Mouse (Mus musculus) neural tube, embryonic 14.5 days (tissue): ENCODE data around the gene Cnr2. TPM values are rescaled to one million over a fixed set of nuclear protein-coding genes. Genes with fewer than 3 reads are reported as not detected.

Source experiments
- ATAC-seq: fragments of 200-750 bp; cut with Nextera tagmentation; 2 replicates; pipeline ENCODE4 v1.8.0; 2017; ENCODE audit warnings: low read depth, mild to moderate bottlenecking, moderate TSS enrichment, moderate library complexity
- H3K27ac ChIP-seq: fragments of 300-500 bp; sonication (generic); 2 replicates; pipeline ENCODE4 v1.5.1; 2014; ENCODE audit warnings: low read depth, mild to moderate bottlenecking, control low read depth, low read length, moderate library complexity, mixed read lengths
- H3K27me3 ChIP-seq: fragments of 300-500 bp; sonication (generic); 2 replicates; pipeline ENCODE4 v1.6.1; 2014; ENCODE audit warnings: low read length; ENCODE audit not compliant: control insufficient read depth, insufficient read depth
- H3K36me3 ChIP-seq: fragments of 300-500 bp; sonication (generic); 2 replicates; pipeline ENCODE4 v1.6.1; 2014; ENCODE audit warnings: low read length, mixed read lengths; ENCODE audit not compliant: control insufficient read depth, insufficient read depth
- H3K4me1 ChIP-seq: fragments of 300-500 bp; sonication (generic); 2 replicates; pipeline ENCODE4 v1.6.1; 2014; ENCODE audit warnings: low read length; ENCODE audit not compliant: control insufficient read depth, insufficient read depth
- H3K4me2 ChIP-seq: fragments of 300-500 bp; sonication (generic); 2 replicates; pipeline ENCODE4 v1.6.1; 2014; ENCODE audit warnings: mild to moderate bottlenecking, low read depth, low read length, control low read depth
- H3K4me3 ChIP-seq: fragments of 300-500 bp; sonication (generic); 2 replicates; pipeline ENCODE4 v1.5.1; 2014; ENCODE audit warnings: low read depth, low read length, control low read depth, mixed read lengths
- H3K9ac ChIP-seq: fragments of 300-500 bp; sonication (generic); replicated peaks from 2 replicates; pipeline ENCODE4 v1.6.1; 2014; ENCODE audit warnings: low read depth, mild to moderate bottlenecking, control low read depth, low read length, mixed read lengths
- H3K9me3 ChIP-seq: fragments of 300-500 bp; sonication (generic); 2 replicates; pipeline ENCODE4 v1.6.1; 2016; ENCODE audit warnings: low read length; ENCODE audit not compliant: control insufficient read depth
- WGBS: fragments of 180-500 bp; shearing (Covaris S2); extraction: QIAGEN DNeasy Blood & Tissue Kit; methylation state at CpG from one replicate; pipeline ENCODE4 v1.1.7; 2014; 5-methylcytosine and 5-hydroxymethylcytosine counted together
- polyA plus RNA-seq: library from polyadenylated mRNA; unstranded; fragments of >200 nt; fragmentation: Nextera tagmentation; extraction: Ambion mirVana; gene quantifications from 2 replicates; pipeline ENCODE4 v1.2.1, GENCODE M21; 2014

Gene Cnr2
- polyA plus RNA-seq, 1 experiment from 2014 or later, result 0.15 TPM

DNA sequence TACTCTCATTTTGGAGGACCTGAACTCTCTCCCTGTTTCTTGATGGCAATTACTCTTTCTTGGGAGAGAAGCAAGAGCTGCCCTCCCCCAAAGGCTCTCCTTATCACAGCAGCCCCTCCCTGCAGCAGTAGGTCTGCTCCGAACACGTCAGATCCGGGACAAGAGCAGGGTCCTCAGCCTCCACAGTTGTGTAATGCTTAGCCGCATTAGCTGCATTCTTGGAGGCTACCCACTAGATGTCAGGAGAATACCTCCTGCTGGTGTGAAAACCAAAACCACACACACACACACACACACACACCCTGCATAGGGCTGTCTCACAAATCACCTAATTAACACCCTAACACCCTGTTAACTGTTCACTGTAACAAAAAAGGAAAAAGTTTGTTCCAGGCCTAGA, 2.3 kb upstream of the Cnr2 start:
- H3K4me1 ChIP-seq, result no peaks in the 10 kb centered on the region
- 71% methylated on average over 4 of the region's 4 CpGs for WGBS
- H3K4me3 ChIP-seq, result no peak overlapping the region
- H3K27me3 ChIP-seq, result no peaks in the 10 kb centered on the region
- H3K27ac ChIP-seq, result no peak overlapping the region
- no peaks in the 10 kb centered on the region for H3K36me3 ChIP-seq
- no peak overlapping the region for H3K4me2 ChIP-seq
- ATAC-seq, result no peak
- no peak overlapping the region for H3K9ac ChIP-seq
- no peaks in the 10 kb centered on the region for H3K9me3 ChIP-seq

GRCm38 (mm10) chr4:135896157-135896556, 963 bp downstream of the Cnr2 start:
- 78% methylated on average over 6 of the region's 6 CpGs for WGBS
- H3K9ac ChIP-seq, result no peak overlapping the region

GRCm38 (mm10) chr4:135898380-135899049, 3.3 kb downstream of the Cnr2 start:
- H3K4me3 ChIP-seq, result no peak overlapping the region
- H3K9ac ChIP-seq, result no peak overlapping the region
- no peaks in the 10 kb centered on the region for H3K4me1 ChIP-seq
- H3K4me2 ChIP-seq, result no peak overlapping the region
- WGBS, result 88% methylated on average over 8 of the region's 9 CpGs
- ATAC-seq, result no peak
- H3K27me3 ChIP-seq, result no peaks in the 10 kb centered on the region
- H3K36me3 ChIP-seq, result no peaks in the 10 kb centered on the region
- no peak overlapping the region for H3K27ac ChIP-seq
- H3K9me3 ChIP-seq, result no peaks in the 10 kb centered on the region

More at GRCm38 (mm10) chr4:135896157-135896556, 963 bp downstream of the Cnr2 start:
- no peaks in the 10 kb centered on the region for H3K4me1 ChIP-seq
- H3K27me3 ChIP-seq, result no peaks in the 10 kb centered on the region
- H3K36me3 ChIP-seq, result no peaks in the 10 kb centered on the region
- H3K4me3 ChIP-seq, result no peak overlapping the region
- H3K9me3 ChIP-seq, result no peaks in the 10 kb centered on the region
- H3K27ac ChIP-seq, result no peak overlapping the region
- ATAC-seq, result no peak
- H3K4me2 ChIP-seq, result no peak overlapping the region

GRCm38 (mm10) chr4:135899050-135899448, 3.9 kb downstream of the Cnr2 start:
- no peaks in the 10 kb centered on the region for H3K27me3 ChIP-seq
- no peaks in the 10 kb centered on the region for H3K4me1 ChIP-seq
- H3K4me2 ChIP-seq, result no peak overlapping the region
- H3K27ac ChIP-seq, result no peak overlapping the region
- ATAC-seq, result no peak
- H3K4me3 ChIP-seq, result no peak overlapping the region
- H3K9ac ChIP-seq, result no peak overlapping the region
- H3K9me3 ChIP-seq, result no peaks in the 10 kb centered on the region
- H3K36me3 ChIP-seq, result no peaks in the 10 kb centered on the region
- WGBS, result 90% methylated on average over 7 of the region's 7 CpGs

DNA sequence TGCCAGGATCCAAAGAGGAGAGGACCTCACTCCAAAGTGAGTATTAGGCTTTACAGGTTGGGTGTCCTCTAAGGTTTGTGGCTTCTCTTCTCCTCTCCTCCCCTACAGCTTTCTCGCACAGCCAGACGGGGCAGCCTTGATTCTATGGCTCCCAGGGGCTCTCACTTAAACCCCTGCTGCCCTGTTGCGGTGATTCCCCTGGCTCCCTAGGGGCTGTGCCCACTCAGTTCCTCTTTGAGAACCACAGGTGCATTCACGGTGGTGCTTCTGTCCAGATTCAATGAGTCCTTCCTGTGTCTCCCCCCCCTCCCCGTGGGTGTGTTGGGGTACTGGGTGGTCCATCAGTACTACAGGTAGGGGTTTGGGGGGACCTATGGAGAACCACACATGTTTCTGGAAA, 4.8 kb downstream of the Cnr2 start:
- H3K4me2 ChIP-seq, result no peak overlapping the region
- no peak for ATAC-seq
- H3K9ac ChIP-seq, result no peak overlapping the region
- no peaks in the 10 kb centered on the region for H3K4me1 ChIP-seq
- H3K9me3 ChIP-seq, result no peaks in the 10 kb centered on the region
- no peaks in the 10 kb centered on the region for H3K27me3 ChIP-seq
- no peaks in the 10 kb centered on the region for H3K36me3 ChIP-seq
- WGBS, result 78% methylated on average over 5 of the region's 5 CpGs
- H3K4me3 ChIP-seq, result no peak overlapping the region
- no peak overlapping the region for H3K27ac ChIP-seq

GRCm38 (mm10) chr4:135902606-135903242, 7.5 kb downstream of the Cnr2 start:
- no peak overlapping the region for H3K4me2 ChIP-seq
- no peaks in the 10 kb centered on the region for H3K36me3 ChIP-seq
- no peak overlapping the region for H3K27ac ChIP-seq
- H3K27me3 ChIP-seq, result no peaks in the 10 kb centered on the region
- H3K9ac ChIP-seq, result no peak overlapping the region
- H3K9me3 ChIP-seq, result no peaks in the 10 kb centered on the region
- no peak overlapping the region for H3K4me3 ChIP-seq
- no peaks in the 10 kb centered on the region for H3K4me1 ChIP-seq
- WGBS, result 90% methylated on average over 4 of the region's 4 CpGs
- ATAC-seq, result no peak

- Histone ChIP-seq H3K4me1 (no peaks in the 10 kb centered on the region), H3K9me3 (no peaks in the 10 kb centered on the region), H3K4me2 (no peak overlapping the region), H3K36me3 (no peaks in the 10 kb centered on the region), H3K9ac (no peak overlapping the region), H3K27ac (no peak overlapping the region), H3K4me3 (no peak overlapping the region), H3K27me3 (no peaks in the 10 kb centered on the region)
- no peak for ATAC-seq
- WGBS, result 64% methylated on average over 1 of the region's 1 CpGs
Observed at GRCm38 (mm10) chr4:135904810-135905209, 9.6 kb downstream of the Cnr2 start.

- no peaks in the 10 kb centered on the region for H3K27me3 ChIP-seq
- no peak overlapping the region for H3K4me2 ChIP-seq
- no peaks in the 10 kb centered on the region for H3K36me3 ChIP-seq
- H3K9me3 ChIP-seq, result no peaks in the 10 kb centered on the region
- H3K9ac ChIP-seq, result no peak overlapping the region
- H3K4me3 ChIP-seq, result no peak overlapping the region
- H3K4me1 ChIP-seq, result no peaks in the 10 kb centered on the region
- 90% methylated on average over 3 of the region's 3 CpGs for WGBS
- H3K27ac ChIP-seq, result no peak overlapping the region
- ATAC-seq, result no peak
Observed at GRCm38 (mm10) chr4:135906633-135907032, 11.4 kb downstream of the Cnr2 start.

DNA sequence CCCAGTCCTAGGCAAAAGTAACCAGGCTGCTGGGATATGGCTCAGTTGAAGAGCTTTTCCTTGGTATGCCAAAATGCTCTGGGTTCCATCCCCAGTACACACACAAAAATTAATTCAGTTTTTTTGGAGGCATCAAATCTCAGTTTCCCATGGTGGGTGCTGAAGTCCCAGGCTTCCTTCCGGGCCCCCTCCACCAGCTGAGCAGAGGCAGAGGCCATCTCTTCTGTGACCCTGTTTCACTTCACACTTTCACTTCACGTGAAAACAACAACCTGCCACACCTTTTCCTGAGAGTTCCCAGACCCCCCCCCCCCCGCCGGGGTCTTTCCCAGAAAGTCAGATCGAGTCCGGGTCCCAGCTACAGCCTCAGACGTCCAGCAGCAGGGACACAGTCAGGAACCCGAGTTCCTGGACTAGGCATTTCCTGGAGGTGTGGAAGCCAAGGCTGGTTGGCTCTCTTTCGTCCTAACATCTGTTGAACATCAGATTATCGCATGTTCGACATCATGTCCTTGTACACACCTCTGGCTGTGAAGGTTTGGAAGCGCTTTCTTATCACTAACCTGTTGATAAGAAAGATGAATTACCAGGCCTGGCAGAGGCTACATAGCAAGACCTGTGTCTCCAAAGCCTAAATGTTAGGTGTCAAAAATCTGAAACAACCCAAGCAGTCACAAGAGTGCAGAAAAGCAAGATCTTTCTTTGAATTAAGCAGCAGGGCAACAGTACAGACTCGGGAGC, 14.3 kb downstream of the Cnr2 start:
- no peak overlapping the region for H3K4me3 ChIP-seq
- no peak for ATAC-seq
- no peaks in the 10 kb centered on the region for H3K4me1 ChIP-seq
- no peaks in the 10 kb centered on the region for H3K27me3 ChIP-seq
- no peaks in the 10 kb centered on the region for H3K36me3 ChIP-seq
- no peak overlapping the region for H3K4me2 ChIP-seq
- no peak overlapping the region for H3K9ac ChIP-seq
- WGBS, result 83% methylated on average over 13 of the region's 13 CpGs
- no peak overlapping the region for H3K27ac ChIP-seq
- H3K9me3 ChIP-seq, result no peaks in the 10 kb centered on the region
